Mouse (Mus musculus) lung, postnatal 0 days (tissue): Measurements from ENCODE around the gene Papln. TPM values are rescaled to one million over a fixed set of nuclear protein-coding genes. Genes with fewer than 3 reads are reported as not detected.

ENCODE experiments used
- ATAC-seq: fragments of 200-750 bp; cut with Nextera tagmentation; 2 replicates; pipeline ENCODE4 v1.8.0; 2017; ENCODE audit warnings: moderate library complexity
- DNase-seq: peaks from one replicate; pipeline ENCODE4 v3.0.0-alpha.2; 2016; ENCODE audit warnings: low spot score
- H3K27ac ChIP-seq: fragments of 300-500 bp; sonication (generic); 2 replicates; pipeline ENCODE4 v1.5.1; 2014; ENCODE audit warnings: antibody characterized with exemption, mild to moderate bottlenecking, low read length, mixed read lengths
- H3K27me3 ChIP-seq: fragments of 300-500 bp; sonication (generic); replicated peaks from 2 replicates; pipeline ENCODE4 v1.6.1; 2014; ENCODE audit warnings: low read length, mixed read lengths; ENCODE audit not compliant: insufficient read depth
- H3K36me3 ChIP-seq: fragments of 300-500 bp; sonication (generic); 2 replicates; pipeline ENCODE4 v1.6.1; 2014; ENCODE audit warnings: low read length, mixed read lengths; ENCODE audit not compliant: insufficient read depth
- H3K4me1 ChIP-seq: fragments of 300-500 bp; sonication (generic); 2 replicates; pipeline ENCODE4 v1.6.1; 2014; ENCODE audit warnings: antibody characterized with exemption, low read depth, low read length, mixed read lengths; ENCODE audit not compliant: insufficient read depth
- H3K4me2 ChIP-seq: fragments of 300-500 bp; sonication (generic); replicated peaks from 2 replicates; pipeline ENCODE4 v1.6.1; 2014; ENCODE audit warnings: low read depth, mild to moderate bottlenecking, low read length, moderate library complexity, mixed read lengths
- H3K4me3 ChIP-seq: fragments of 300-500 bp; sonication (generic); 2 replicates; pipeline ENCODE4 v1.5.1; 2014; ENCODE audit warnings: low read depth, low read length
- H3K9ac ChIP-seq: fragments of 300-500 bp; sonication (generic); replicated peaks from 2 replicates; pipeline ENCODE4 v1.6.1; 2014; ENCODE audit warnings: low read depth, mild to moderate bottlenecking
- H3K9me3 ChIP-seq: fragments of 300-500 bp; sonication (generic); 2 replicates; pipeline ENCODE4 v1.6.1; 2016; ENCODE audit warnings: low read length, mixed read lengths
- CTCF ChIP-seq: IDR thresholded peaks from 2 replicates; pipeline ENCODE4 v1.5.1; 2016; ENCODE audit warnings: antibody characterized with exemption, mild to moderate bottlenecking
- EP300 ChIP-seq: IDR thresholded peaks from 2 replicates; pipeline ENCODE4 v1.6.1; 2016; ENCODE audit warnings: antibody characterized with exemption, mild to moderate bottlenecking, control low read depth
- WGBS: fragments of 180-500 bp; shearing (Covaris S2); extraction: QIAGEN DNeasy Blood & Tissue Kit; methylation state at CpG from one replicate; pipeline ENCODE4 v1.1.7; 2014; 5-methylcytosine and 5-hydroxymethylcytosine counted together
- polyA plus RNA-seq: library from polyadenylated mRNA; unstranded; fragments of >200 nt; fragmentation: Nextera tagmentation; extraction: Ambion mirVana; gene quantifications from 2 replicates; pipeline ENCODE4 v1.2.1, GENCODE M21; 2015

Papln gene
- polyA plus RNA-seq, 1 experiment from 2014 or later = 0.29 TPM

- DNase-seq = no peak
- H3K27ac ChIP-seq = no peak overlapping the region
- TF ChIP-seq EP300 = no peak
- TF ChIP-seq CTCF = no peak
- no peaks in the 10 kb centered on the region for H3K4me1 ChIP-seq
- no peak overlapping the region for H3K4me2 ChIP-seq
- no peak overlapping the region for H3K4me3 ChIP-seq
- H3K36me3 ChIP-seq = peaks cover 46% of the 10 kb centered on the region; the same call in 1 of the 2 replicates
- H3K27me3 ChIP-seq = no peaks in the 10 kb centered on the region
- 80% methylated on average over 12 of the region's 12 CpGs for WGBS
- no peak overlapping the region for H3K9ac ChIP-seq
- ATAC-seq = no peak
- H3K9me3 ChIP-seq = no peaks in the 10 kb centered on the region
Observed at GRCm38 (mm10) chr12:83726510-83727308, 36.7 kb upstream of the Papln start.

GRCm38 (mm10) chr12:83732225-83732624 lies 31.2 kb upstream of the Papln start:
- no peak for ATAC-seq
- H3K9me3 ChIP-seq = no peaks in the 10 kb centered on the region
- DNase-seq = peak; percentile 20
- peaks cover 40% of the 10 kb centered on the region for H3K36me3 ChIP-seq
- H3K4me1 ChIP-seq = no peaks in the 10 kb centered on the region
- H3K27me3 ChIP-seq = no peaks in the 10 kb centered on the region
- H3K9ac ChIP-seq = no peak overlapping the region
- no peak overlapping the region for H3K27ac ChIP-seq
- H3K4me2 ChIP-seq = no peak overlapping the region
- no peak for TF ChIP-seq CTCF
- TF ChIP-seq EP300 = no peak
- H3K4me3 ChIP-seq = no peak overlapping the region
- WGBS = 83% methylated on average over 5 of the region's 5 CpGs

- peaks cover 27% of the 10 kb centered on the region for H3K36me3 ChIP-seq
Observed at GRCm38 (mm10) chr12:83734047-83734446, 29.4 kb upstream of the Papln start.

GRCm38 (mm10) chr12:83736236-83736635 lies 27.2 kb upstream of the Papln start:
- DNase-seq (no peak), ATAC-seq (no peak)
- Histone ChIP-seq H3K4me1 (no peaks in the 10 kb centered on the region), H3K36me3 (peaks cover 14% of the 10 kb centered on the region), H3K27ac (no peak overlapping the region), H3K4me2 (no peak overlapping the region), H3K4me3 (no peak overlapping the region), H3K27me3 (no peaks in the 10 kb centered on the region), H3K9me3 (no peaks in the 10 kb centered on the region), H3K9ac (no peak overlapping the region)
- WGBS = 43% methylated on average over 8 of the region's 8 CpGs
- TF ChIP-seq CTCF (no peak), EP300 (no peak)

More at GRCm38 (mm10) chr12:83734047-83734446, 29.4 kb upstream of the Papln start:
- Histone ChIP-seq H3K4me2 (no peak overlapping the region), H3K4me1 (no peaks in the 10 kb centered on the region), H3K9me3 (no peaks in the 10 kb centered on the region), H3K9ac (no peak overlapping the region), H3K27ac (no peak overlapping the region), H3K27me3 (no peaks in the 10 kb centered on the region), H3K4me3 (no peak overlapping the region)
- DNase-seq = no peak
- TF ChIP-seq EP300 (no peak), CTCF (no peak)
- ATAC-seq = no peak
- 84% methylated on average over 10 of the region's 10 CpGs for WGBS

DNA sequence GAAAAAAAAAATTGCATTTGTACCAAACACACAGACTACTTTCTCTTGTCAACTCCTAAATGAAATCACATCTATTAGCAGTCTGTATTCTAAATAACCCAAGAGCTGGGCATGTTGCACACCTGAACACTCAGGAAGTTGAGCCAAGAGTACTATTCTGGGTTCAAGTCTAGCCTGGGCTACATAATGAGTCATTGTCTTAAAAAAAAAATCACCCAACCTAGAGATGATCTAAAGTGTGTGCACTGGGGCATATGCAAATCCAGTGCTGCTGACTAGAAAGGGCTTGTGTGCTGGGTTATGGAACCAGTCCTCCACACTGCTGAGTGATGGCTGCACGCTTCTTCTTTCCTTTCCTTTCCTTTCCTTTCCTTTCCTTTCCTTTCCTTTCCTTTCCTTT lies 24.8 kb upstream of the Papln start:
- no peak for TF ChIP-seq CTCF
- 88% methylated on average over 1 of the region's 1 CpGs for WGBS
- Histone ChIP-seq H3K9me3 (no peaks in the 10 kb centered on the region), H3K4me2 (no peak overlapping the region), H3K27ac (no peak overlapping the region), H3K36me3 (no peaks in the 10 kb centered on the region; the same call in 1 of the 2 replicates), H3K9ac (no peak overlapping the region), H3K4me1 (no peaks in the 10 kb centered on the region), H3K4me3 (no peak overlapping the region), H3K27me3 (no peaks in the 10 kb centered on the region)
- DNase-seq (no peak), ATAC-seq (no peak)

- 58% methylated on average over 5 of the region's 5 CpGs for WGBS
- Histone ChIP-seq H3K27me3 (no peaks in the 10 kb centered on the region), H3K4me3 (no peak overlapping the region), H3K27ac (no peak overlapping the region), H3K9me3 (no peaks in the 10 kb centered on the region), H3K4me1 (no peaks in the 10 kb centered on the region), H3K9ac (no peak overlapping the region), H3K36me3 (no peaks in the 10 kb centered on the region), H3K4me2 (no peak overlapping the region)
- no peak for TF ChIP-seq EP300
- TF ChIP-seq CTCF = no peak
- no peak for DNase-seq
- ATAC-seq = no peak
Observed at GRCm38 (mm10) chr12:83741722-83742121, 21.7 kb upstream of the Papln start.
